23 mouse cellular contexts compared by ENCODE assay signal in the genomic region with DNA sequence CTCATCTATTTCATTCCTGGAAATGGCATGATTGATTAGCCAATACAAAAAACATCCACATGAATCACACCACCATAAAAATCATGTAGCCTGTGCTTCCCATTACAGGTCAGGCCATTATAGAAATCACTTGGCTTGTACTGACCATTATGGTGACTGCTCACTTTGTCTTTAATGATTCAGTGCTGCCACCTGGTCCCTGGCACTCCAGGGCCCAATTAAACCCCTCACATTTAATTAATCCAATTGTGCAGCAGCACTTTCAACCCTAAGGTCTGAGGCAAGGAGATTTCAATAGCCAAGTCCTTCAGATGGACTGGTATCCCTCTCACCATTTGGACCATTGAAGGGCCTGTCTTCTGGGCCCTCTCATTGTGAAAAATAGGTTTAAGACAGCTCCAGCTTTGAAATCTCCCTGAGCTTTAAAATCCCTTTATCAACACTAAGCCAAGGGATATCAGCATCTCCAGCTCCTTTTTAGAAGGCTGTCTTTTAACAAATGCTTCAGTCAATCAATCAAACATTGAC.
DNase-seq lines count a peak whose midpoint lies in the region; ATAC-seq and TF ChIP-seq lines count a peak whose summit lies in the region.
"Had no signal": no experiment of that assay in that cellular context is flagged by ENCODE, and none has a peak within 500 bp of the region (broad histone marks: within the 10 kb centered on the region; RNA-seq: fewer than 3 reads in every experiment).

No protein-coding gene starts in this region.

- no peak overlapping the region for H3K27ac ChIP-seq in hindbrain, postnatal 0 days
- no peak overlapping the region for H3K27ac ChIP-seq in hindbrain, embryonic 12.5 days
- no peak overlapping the region for H3K27ac ChIP-seq in midbrain, postnatal 0 days (ENCODE audit: low read depth, low read length)
- no peak overlapping the region for H3K27ac ChIP-seq in midbrain, embryonic 14.5 days (replicated peaks; ENCODE audit: low read depth, low read length)
- H3K27ac ChIP-seq in neural tube, embryonic 14.5 days (ENCODE audit: low read depth, low read length) = no peak overlapping the region
- H3K27ac ChIP-seq: embryonic facial prominence, embryonic 13.5 days; forebrain, embryonic 13.5 days; heart, adult 2 months; heart, embryonic 15.5 days had no signal

- no peak overlapping the region for H3K9ac ChIP-seq in hindbrain, postnatal 0 days (replicated peaks; ENCODE audit: low read length)
- H3K9ac ChIP-seq in hindbrain, embryonic 12.5 days = no peak overlapping the region
- H3K9ac ChIP-seq in midbrain, postnatal 0 days (replicated peaks; ENCODE audit: low read length, poor library complexity, severe bottlenecking) = no peak overlapping the region
- no peak overlapping the region for H3K9ac ChIP-seq in midbrain, embryonic 14.5 days (replicated peaks; ENCODE audit: low read length)
- no peak overlapping the region for H3K9ac ChIP-seq in neural tube, embryonic 14.5 days (replicated peaks; ENCODE audit: low read depth, low read length)
- H3K9ac ChIP-seq: embryonic facial prominence, embryonic 13.5 days; forebrain, embryonic 13.5 days; forebrain, postnatal 0 days; heart, embryonic 15.5 days had no signal

- DNase-seq in hindbrain, postnatal 0 days (ENCODE audit: low spot score) = peak; percentile 7
- peak; percentile 16 for DNase-seq in midbrain, postnatal 0 days (ENCODE audit: low spot score)
- DNase-seq in midbrain, embryonic 14.5 days = no peak
- DNase-seq in brain, embryonic 14.5 days (ENCODE audit: low read depth) = peak; percentile 19
- DNase-seq in c-Kit-positive CD71-positive TER-119-positive erythroid progenitor cells, embryonic 14.5 days (ENCODE audit: low spot score) = no peak
- no peak for DNase-seq in lung, adult 18-20 months
- DNase-seq: adrenal gland, adult 2 months; adrenal gland, postnatal 25 days; cerebellum, adult 11-12 months; cerebellum, adult 9-10 months; cerebellum, postnatal 36 days; forebrain, postnatal 0 days; gastrocnemius, postnatal 14 days; heart, adult 2 months; heart, postnatal 14 days had no signal

- H3K9me3 ChIP-seq in hindbrain, postnatal 0 days (ENCODE audit: low read length) = no peaks in the 10 kb centered on the region
- H3K9me3 ChIP-seq in hindbrain, embryonic 12.5 days (replicated peaks) = no peaks in the 10 kb centered on the region
- H3K9me3 ChIP-seq in midbrain, postnatal 0 days (ENCODE audit: low read length) = no peaks in the 10 kb centered on the region
- no peaks in the 10 kb centered on the region for H3K9me3 ChIP-seq in midbrain, embryonic 14.5 days (ENCODE audit: control insufficient read depth, low read length)
- H3K9me3 ChIP-seq in neural tube, embryonic 14.5 days (ENCODE audit: control insufficient read depth, low read length) = no peaks in the 10 kb centered on the region
- H3K9me3 ChIP-seq: embryonic facial prominence, embryonic 13.5 days; forebrain, embryonic 13.5 days; heart, embryonic 15.5 days had no signal

- no peak overlapping the region for H3K4me3 ChIP-seq in hindbrain, postnatal 0 days (ENCODE audit: low read length)
- no peak overlapping the region for H3K4me3 ChIP-seq in hindbrain, embryonic 12.5 days
- H3K4me3 ChIP-seq in midbrain, postnatal 0 days (ENCODE audit: low read depth, low read length) = no peak overlapping the region
- H3K4me3 ChIP-seq in midbrain, embryonic 14.5 days (replicated peaks; ENCODE audit: low read depth, low read length) = no peak overlapping the region
- H3K4me3 ChIP-seq in neural tube, embryonic 14.5 days (ENCODE audit: low read depth, low read length) = no peak overlapping the region
- H3K4me3 ChIP-seq: embryonic facial prominence, embryonic 13.5 days; forebrain, embryonic 13.5 days; heart, adult 2 months; heart, embryonic 15.5 days had no signal

- no peak for ATAC-seq in hindbrain, postnatal 0 days
- ATAC-seq in hindbrain, embryonic 12.5 days (ENCODE audit: low FRiP score) = no peak
- no peak for ATAC-seq in midbrain, postnatal 0 days (ENCODE audit: low FRiP score)
- no peak for ATAC-seq in midbrain, embryonic 14.5 days (ENCODE audit: low FRiP score, low TSS enrichment)
- ATAC-seq in neural tube, embryonic 14.5 days (ENCODE audit: low read depth) = peak; percentile 54; the same call in 1 of the 2 replicates
- ATAC-seq: forebrain, embryonic 13.5 days; forebrain, postnatal 0 days; hindbrain, embryonic 16.5 days had no signal

- no peaks in the 10 kb centered on the region for H3K27me3 ChIP-seq in hindbrain, postnatal 0 days (ENCODE audit: insufficient read depth, low read length)
- H3K27me3 ChIP-seq in hindbrain, embryonic 12.5 days = no peaks in the 10 kb centered on the region
- no peaks in the 10 kb centered on the region for H3K27me3 ChIP-seq in midbrain, postnatal 0 days (ENCODE audit: insufficient read depth, low read length)
- no peaks in the 10 kb centered on the region for H3K27me3 ChIP-seq in midbrain, embryonic 14.5 days (ENCODE audit: control insufficient read depth, insufficient read depth, low read length)
- H3K27me3 ChIP-seq in neural tube, embryonic 14.5 days (ENCODE audit: control insufficient read depth, insufficient read depth, low read length) = no peaks in the 10 kb centered on the region
- H3K27me3 ChIP-seq: CH12.LX; embryonic facial prominence, embryonic 13.5 days; forebrain, embryonic 13.5 days; heart, embryonic 15.5 days had no signal

- no peak overlapping the region for H3K4me2 ChIP-seq in hindbrain, postnatal 0 days (ENCODE audit: low read depth, low read length)
- no peak overlapping the region for H3K4me2 ChIP-seq in hindbrain, embryonic 12.5 days (replicated peaks)
- H3K4me2 ChIP-seq in midbrain, postnatal 0 days (ENCODE audit: low read depth, low read length, poor library complexity, severe bottlenecking) = no peak overlapping the region
- no peak overlapping the region for H3K4me2 ChIP-seq in midbrain, embryonic 14.5 days (ENCODE audit: low read length)
- no peak overlapping the region for H3K4me2 ChIP-seq in neural tube, embryonic 14.5 days (ENCODE audit: low read depth, low read length)
- H3K4me2 ChIP-seq: embryonic facial prominence, embryonic 13.5 days; forebrain, embryonic 13.5 days; heart, embryonic 11.5 days; heart, embryonic 15.5 days had no signal

- TF ChIP-seq POLR2A in brain, embryonic 14.5 days (IDR thresholded peaks at IDR 0.05; ENCODE audit: borderline replicate concordance, extremely low read depth, insufficient read depth, insufficient read length, poor library complexity, severe bottlenecking) = no peak

- H3K4me1 ChIP-seq in hindbrain, postnatal 0 days (ENCODE audit: insufficient read depth, low read length) = no peaks in the 10 kb centered on the region
- H3K4me1 ChIP-seq in hindbrain, embryonic 12.5 days = no peaks in the 10 kb centered on the region
- H3K4me1 ChIP-seq in midbrain, postnatal 0 days (ENCODE audit: insufficient read depth, low read length) = no peaks in the 10 kb centered on the region
- no peaks in the 10 kb centered on the region for H3K4me1 ChIP-seq in midbrain, embryonic 14.5 days (ENCODE audit: control insufficient read depth, insufficient read depth, low read length)
- no peaks in the 10 kb centered on the region for H3K4me1 ChIP-seq in neural tube, embryonic 14.5 days (ENCODE audit: control insufficient read depth, insufficient read depth, low read length)
- H3K4me1 ChIP-seq: embryonic facial prominence, embryonic 13.5 days; forebrain, embryonic 13.5 days; heart, embryonic 15.5 days had no signal

- H3K36me3 ChIP-seq in hindbrain, postnatal 0 days (ENCODE audit: insufficient read depth, low read length) = no peaks in the 10 kb centered on the region
- H3K36me3 ChIP-seq in hindbrain, embryonic 12.5 days = no peaks in the 10 kb centered on the region
- H3K36me3 ChIP-seq in midbrain, postnatal 0 days (ENCODE audit: insufficient read depth, low read length) = no peaks in the 10 kb centered on the region
- H3K36me3 ChIP-seq in midbrain, embryonic 14.5 days (ENCODE audit: control insufficient read depth, insufficient read depth, low read length) = no peaks in the 10 kb centered on the region
- no peaks in the 10 kb centered on the region for H3K36me3 ChIP-seq in neural tube, embryonic 14.5 days (ENCODE audit: control insufficient read depth, insufficient read depth, low read length)
- H3K36me3 ChIP-seq: embryonic facial prominence, embryonic 13.5 days; heart, embryonic 15.5 days had no signal

- TF ChIP-seq CTCF in hindbrain, postnatal 0 days (IDR thresholded peaks at IDR 0.05; ENCODE audit: low read depth) = no peak
- no peak for TF ChIP-seq CTCF in midbrain, postnatal 0 days (IDR thresholded peaks at IDR 0.05)
- TF ChIP-seq CTCF in brain, embryonic 14.5 days (IDR thresholded peaks at IDR 0.05; ENCODE audit: borderline replicate concordance, extremely low read depth, insufficient read depth, insufficient read length) = no peak

Comparison
In these comparisons a context has a peak if more than half of its experiments do, and no peak if none do; other contexts are left out.
1. DNase-seq: peak in hindbrain, postnatal 0 days (single experiment), midbrain, postnatal 0 days (single experiment) and brain, embryonic 14.5 days (single experiment); none in midbrain, embryonic 14.5 days (single experiment), c-Kit-positive CD71-positive TER-119-positive erythroid progenitor cells, embryonic 14.5 days (single experiment) and lung, adult 18-20 months (0 of 2).